Mouse (Mus musculus): ENCODE data around the gene Etl4. TPM values are rescaled to one million over a fixed set of nuclear protein-coding genes. Genes with fewer than 3 reads are reported as not detected.

Gene Etl4
- 37.4 and 38.0 TPM in 2 replicates for polyA plus RNA-seq (2015; fragmentation: Nextera tagmentation; extraction: Ambion mirVana)

- peak; percentile 64 for TF ChIP-seq CTCF (IDR thresholded peaks at IDR 0.05; ENCODE audit: low read depth)
- H3K36me3 ChIP-seq (ENCODE audit: insufficient read depth, low read length) = no peaks in the 10 kb centered on the region
- no peaks in the 10 kb centered on the region for H3K9me3 ChIP-seq (replicated peaks; ENCODE audit: low read length)
- H3K4me3 ChIP-seq (replicated peaks; ENCODE audit: low read depth, low read length) = peak within 1 kb of the TSS; percentile 41
- H3K9ac ChIP-seq (ENCODE audit: low read depth, low read length) = 0 out of 2 replicates have a peak within 1 kb of the TSS, but pooled peaks have one; percentile 4
- DNase-seq (ENCODE audit: low spot score) (peak; percentile 84), ATAC-seq (replicated peaks; ENCODE audit: low FRiP score, low read depth) (peak; percentile 83)
- H3K27ac ChIP-seq = no peak within 1 kb of the TSS
- peaks cover 17% of the 10 kb centered on the region for H3K27me3 ChIP-seq (ENCODE audit: insufficient read depth, low read length)
- H3K4me2 ChIP-seq (ENCODE audit: low read length) = peak within 1 kb of the TSS; percentile 85
- WGBS = under 1% methylated on average over 37 of the region's 37 CpGs
- 0 out of 2 replicates have a peak, but pooled peaks cover 5% of the 10 kb centered on the region for H3K4me1 ChIP-seq (replicated peaks; ENCODE audit: insufficient read depth, low read length)
Measured at GRCm38 (mm10) chr2:19909171-19909899, at the start of gene Etl4. TSS of gene Etl4 (plus strand) at chr2:19909780.

DNA sequence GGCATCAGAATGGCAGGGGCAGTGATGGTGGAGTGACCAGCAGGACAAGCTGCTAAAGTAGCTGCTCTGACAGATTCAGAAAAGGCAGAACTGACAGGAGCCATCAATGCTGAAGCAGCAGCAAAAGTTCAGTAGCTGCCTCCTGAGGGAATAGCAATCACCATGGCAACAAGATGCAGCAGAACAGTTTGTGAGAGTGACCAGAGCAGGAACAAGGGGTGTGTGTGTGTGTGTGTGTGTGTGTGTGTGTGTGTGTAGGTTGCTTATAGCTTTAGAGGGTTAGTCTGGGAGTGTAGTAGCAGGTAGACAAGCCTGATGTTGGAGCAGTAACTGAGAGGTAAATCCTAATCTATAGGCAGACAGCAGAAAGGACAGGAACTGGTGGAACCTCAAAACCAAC, 40.4 kb upstream of the Etl4 start:
- ATAC-seq (replicated peaks; ENCODE audit: low FRiP score, low read depth) (no peak), DNase-seq (ENCODE audit: low spot score) (no peak)
- H3K4me2 ChIP-seq (ENCODE audit: low read length) = no peak overlapping the region
- no peak overlapping the region for H3K9ac ChIP-seq (ENCODE audit: low read depth, low read length)
- no peak overlapping the region for H3K4me3 ChIP-seq (replicated peaks; ENCODE audit: low read depth, low read length)
- no peaks in the 10 kb centered on the region for H3K9me3 ChIP-seq (replicated peaks; ENCODE audit: low read length)
- no peak overlapping the region for H3K27ac ChIP-seq
- TF ChIP-seq CTCF (IDR thresholded peaks at IDR 0.05; ENCODE audit: low read depth) = no peak
- H3K27me3 ChIP-seq (ENCODE audit: insufficient read depth, low read length) = no peaks in the 10 kb centered on the region
- H3K4me1 ChIP-seq (replicated peaks; ENCODE audit: insufficient read depth, low read length) = no peaks in the 10 kb centered on the region
- no peaks in the 10 kb centered on the region for H3K36me3 ChIP-seq (ENCODE audit: insufficient read depth, low read length)

DNA sequence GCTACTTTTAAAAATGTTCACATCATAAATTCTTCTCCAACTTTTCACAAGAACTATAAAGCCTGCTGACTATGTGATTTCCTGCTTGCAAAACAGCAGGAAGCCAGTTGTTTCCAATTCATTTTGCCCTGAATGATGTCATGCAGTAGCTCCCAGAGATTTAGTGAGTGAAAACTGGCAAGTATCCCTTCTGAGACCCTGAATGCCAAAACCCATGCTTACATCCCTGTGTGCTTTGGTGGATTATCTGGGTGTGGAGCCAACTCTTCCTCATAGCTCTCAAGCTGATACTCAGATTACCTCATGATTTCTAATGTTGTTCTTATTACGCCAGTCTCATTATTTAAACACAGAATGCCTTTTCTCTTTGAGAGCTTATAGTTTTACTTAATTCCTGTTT, 37.7 kb upstream of the Etl4 start:
- Histone ChIP-seq H3K9ac (ENCODE audit: low read depth, low read length) (no peak overlapping the region), H3K27me3 (ENCODE audit: insufficient read depth, low read length) (no peaks in the 10 kb centered on the region), H3K4me1 (replicated peaks; ENCODE audit: insufficient read depth, low read length) (no peaks in the 10 kb centered on the region), H3K27ac (no peak overlapping the region), H3K4me2 (ENCODE audit: low read length) (no peak overlapping the region), H3K9me3 (replicated peaks; ENCODE audit: low read length) (no peaks in the 10 kb centered on the region), H3K36me3 (ENCODE audit: insufficient read depth, low read length) (no peaks in the 10 kb centered on the region), H3K4me3 (replicated peaks; ENCODE audit: low read depth, low read length) (no peak overlapping the region)
- no peak for TF ChIP-seq CTCF (IDR thresholded peaks at IDR 0.05; ENCODE audit: low read depth)
- ATAC-seq (replicated peaks; ENCODE audit: low FRiP score, low read depth) (no peak), DNase-seq (ENCODE audit: low spot score) (peak; percentile 30)
- WGBS = 78% methylated on average over 1 of the region's 1 CpGs

GRCm38 (mm10) chr2:19890875-19891274, 18.7 kb upstream of the Etl4 start:
- no peak overlapping the region for H3K27ac ChIP-seq
- 41% methylated on average over 4 of the region's 4 CpGs for WGBS
- H3K9me3 ChIP-seq (replicated peaks; ENCODE audit: low read length) = no peaks in the 10 kb centered on the region
- no peaks in the 10 kb centered on the region for H3K27me3 ChIP-seq (ENCODE audit: insufficient read depth, low read length)
- H3K4me1 ChIP-seq (replicated peaks; ENCODE audit: insufficient read depth, low read length) = no peaks in the 10 kb centered on the region
- no peak for DNase-seq (ENCODE audit: low spot score)
- H3K4me3 ChIP-seq (replicated peaks; ENCODE audit: low read depth, low read length) = no peak overlapping the region
- no peaks in the 10 kb centered on the region for H3K36me3 ChIP-seq (ENCODE audit: insufficient read depth, low read length)
- peak; percentile 47; the same call in 1 of the 2 replicates for TF ChIP-seq CTCF (IDR thresholded peaks at IDR 0.05; ENCODE audit: low read depth)
- ATAC-seq (replicated peaks; ENCODE audit: low FRiP score, low read depth) = no peak
- no peak overlapping the region for H3K4me2 ChIP-seq (ENCODE audit: low read length)
- no peak overlapping the region for H3K9ac ChIP-seq (ENCODE audit: low read depth, low read length)

GRCm38 (mm10) chr2:19909900-19910780, 560 bp downstream of the Etl4 start:
- H3K9me3 ChIP-seq (replicated peaks; ENCODE audit: low read length) = no peaks in the 10 kb centered on the region
- WGBS = under 1% methylated on average over 29 of the region's 31 CpGs
- H3K36me3 ChIP-seq (ENCODE audit: insufficient read depth, low read length) = no peaks in the 10 kb centered on the region
- ATAC-seq (replicated peaks; ENCODE audit: low FRiP score, low read depth) = peak; percentile 29; the same call in 1 of the 2 replicates
- peak overlapping the region; percentile 85 for H3K4me2 ChIP-seq (ENCODE audit: low read length)
- DNase-seq (ENCODE audit: low spot score) = peak; percentile 47
- peak overlapping the region; percentile 41 for H3K4me3 ChIP-seq (replicated peaks; ENCODE audit: low read depth, low read length)
- peaks cover 17% of the 10 kb centered on the region for H3K27me3 ChIP-seq (ENCODE audit: insufficient read depth, low read length)
- no peak overlapping the region for H3K27ac ChIP-seq
- 0 out of 2 replicates have a peak overlapping the region, but pooled peaks have one; percentile 4 for H3K9ac ChIP-seq (ENCODE audit: low read depth, low read length)
- no peak for TF ChIP-seq CTCF (IDR thresholded peaks at IDR 0.05; ENCODE audit: low read depth)
- 0 out of 2 replicates have a peak, but pooled peaks cover 5% of the 10 kb centered on the region for H3K4me1 ChIP-seq (replicated peaks; ENCODE audit: insufficient read depth, low read length)

DNA sequence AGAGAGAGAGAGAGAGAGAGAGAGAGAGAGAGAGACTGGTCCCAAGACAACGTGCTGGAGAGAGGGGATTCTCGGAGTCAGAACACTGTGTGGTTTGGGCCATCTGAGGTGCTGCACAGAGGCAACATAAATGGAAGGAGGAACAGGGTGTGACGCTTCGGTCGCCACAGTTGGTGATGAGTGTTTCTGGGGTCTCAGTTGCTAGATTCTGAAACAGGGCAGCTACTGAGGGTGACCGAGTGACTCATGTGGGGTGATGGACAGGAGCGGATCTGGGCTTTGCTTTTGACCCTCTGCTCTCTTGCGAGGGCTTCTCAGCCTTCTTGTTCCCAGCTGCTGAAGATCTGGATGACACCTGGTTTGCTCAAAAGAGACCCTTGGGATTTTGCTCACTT, 1.2 kb downstream of the Etl4 start:
- Histone ChIP-seq H3K27me3 (ENCODE audit: insufficient read depth, low read length) (peaks cover 17% of the 10 kb centered on the region), H3K4me1 (replicated peaks; ENCODE audit: insufficient read depth, low read length) (0 out of 2 replicates have a peak, but pooled peaks cover 5% of the 10 kb centered on the region), H3K27ac (no peak overlapping the region), H3K36me3 (ENCODE audit: insufficient read depth, low read length) (no peaks in the 10 kb centered on the region), H3K4me3 (replicated peaks; ENCODE audit: low read depth, low read length) (no peak overlapping the region), H3K9ac (ENCODE audit: low read depth, low read length) (no peak overlapping the region), H3K4me2 (ENCODE audit: low read length) (0 out of 2 replicates have a peak overlapping the region, but pooled peaks have one; percentile 16), H3K9me3 (replicated peaks; ENCODE audit: low read length) (no peaks in the 10 kb centered on the region)
- no peak for TF ChIP-seq CTCF (IDR thresholded peaks at IDR 0.05; ENCODE audit: low read depth)
- 4% methylated on average over 8 of the region's 8 CpGs for WGBS
- DNase-seq (ENCODE audit: low spot score) (no peak), ATAC-seq (replicated peaks; ENCODE audit: low FRiP score, low read depth) (no peak)
